Mouse (Mus musculus) liver, adult (tissue): ENCODE measurements around the gene Olfr1209.

ENCODE experiments used
- GATA4 ChIP-seq: IDR thresholded peaks from 2 replicates; pipeline ENCODE4 v1.6.1; 2014; ENCODE audit warnings: mild to moderate bottlenecking, low read length; ENCODE audit not compliant: insufficient replicate concordance

Olfr1209 gene

GRCm38 (mm10) chr2:88915057-88915456 lies at the start of gene Olfr1209:
Olfr1209 (minus strand) TSS chr2:88915157.
- no peak for TF ChIP-seq GATA4

GRCm38 (mm10) chr2:88953669-88954068 lies 38.7 kb upstream of the Olfr1209 start, which contains the start of gene Olfr1212:
Olfr1212 (plus strand) TSS chr2:88953969.
- no peak for TF ChIP-seq GATA4

GRCm38 (mm10) chr2:88938011-88938410 lies 23.1 kb upstream of the Olfr1209 start, which contains the start of gene Olfr1211:
Olfr1211 (minus strand) TSS chr2:88938111.
- TF ChIP-seq GATA4 = no peak

- TF ChIP-seq GATA4 = no peak
These were observed 12.7 kb downstream of the Olfr1209 start, which contains the start of gene Olfr1208 for GRCm38 (mm10) chr2:88902211-88902610. Olfr1208 (minus strand) TSS chr2:88902311.

- TF ChIP-seq GATA4 = no peak
These were observed 52.0 kb downstream of the Olfr1209 start, which contains the start of gene Olfr1206 for GRCm38 (mm10) chr2:88862931-88863330. Olfr1206 (plus strand) TSS chr2:88863231.
